Mouse (Mus musculus) heart, adult 2 months (tissue): ENCODE measurements at regions not wholly inside any gene's neighbourhood (a gene's known extent, or its start where the extent isn't known, plus 50 kb on each side); places are given as distances from the start of the nearest gene placed in this dataset.

ENCODE experiments used
- CTCF ChIP-seq: fragments of 200-600 bp; IDR thresholded peaks from 2 replicates; pipeline ENCODE4 v1.8.1; 2022; ENCODE audit warnings: antibody characterized with exemption, mild to moderate bottlenecking, moderate library complexity
- EP300 ChIP-seq: fragments of 200-500 bp; IDR thresholded peaks from 2 replicates; pipeline ENCODE4 v1.6.1; 2011; ENCODE audit warnings: low read depth, low read length, control low read depth; ENCODE audit not compliant: insufficient read depth
- POLR2A ChIP-seq: fragments of 200-500 bp; IDR thresholded peaks from 2 replicates; pipeline ENCODE4 v1.6.1; 2011; ENCODE audit warnings: mild to moderate bottlenecking, low read depth, low read length, control low read depth; ENCODE audit not compliant: insufficient read depth

GRCm38 (mm10) chr4:131525236-131525635 lies 312.9 kb downstream of the Ptpru start:
- no peak for TF ChIP-seq CTCF
- TF ChIP-seq POLR2A, result no peak
- TF ChIP-seq EP300, result no peak
